Mouse (Mus musculus) thymus, adult 2 months (tissue): ENCODE results near the gene Sec31a.

Experiments
- CTCF ChIP-seq: fragments of 200-500 bp; IDR thresholded peaks from 2 replicates; pipeline ENCODE4 v1.5.1; 2012; ENCODE audit warnings: mild to moderate bottlenecking, control low read depth, low read length, moderate library complexity, borderline replicate concordance; ENCODE audit not compliant: control insufficient read depth, poor library complexity, insufficient read depth; ENCODE audit errors: extremely low read depth
- POLR2A ChIP-seq: fragments of 200-500 bp; IDR thresholded peaks from 2 replicates; pipeline ENCODE4 v1.6.1; 2012; ENCODE audit warnings: mild to moderate bottlenecking, low read length, control low read depth, moderate library complexity; ENCODE audit not compliant: control insufficient read depth, poor library complexity, insufficient read depth; ENCODE audit errors: extremely low read depth

DNA sequence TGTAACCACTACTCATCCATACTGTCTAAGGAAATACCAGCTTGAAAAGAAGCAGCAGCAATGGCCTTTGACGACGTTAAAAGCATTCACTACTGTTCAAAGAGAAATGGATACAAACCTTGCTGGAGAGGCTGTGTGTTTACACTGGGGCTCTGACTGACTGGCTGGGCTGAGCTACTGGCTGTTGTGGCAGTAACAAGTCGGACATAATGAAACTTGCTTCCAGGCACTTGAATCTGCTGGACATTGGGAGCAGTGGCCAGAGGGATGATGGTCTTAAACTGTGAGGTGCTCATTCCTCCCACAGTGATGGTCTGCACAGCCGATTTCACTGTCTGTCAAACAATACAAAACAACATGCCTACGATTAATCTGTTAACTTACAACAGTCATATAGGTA is 43.4 kb upstream of the Sec31a start:
- TF ChIP-seq CTCF (no peak), POLR2A (no peak)
